Mouse (Mus musculus) olfactory bulb, adult 2 months (tissue): ENCODE measurements around the gene Cdip1.

Experiments used
- CTCF ChIP-seq: fragments of 200-500 bp; IDR thresholded peaks from 2 replicates; pipeline ENCODE4 v1.5.1; 2012; ENCODE audit warnings: low read depth, mild to moderate bottlenecking, low read length, moderate library complexity; ENCODE audit not compliant: insufficient read depth
- POLR2A ChIP-seq: fragments of 200-500 bp; IDR thresholded peaks from 2 replicates; pipeline ENCODE4 v1.6.1; 2012; ENCODE audit warnings: mild to moderate bottlenecking, low read depth, low read length, moderate library complexity; ENCODE audit not compliant: insufficient read depth

DNA sequence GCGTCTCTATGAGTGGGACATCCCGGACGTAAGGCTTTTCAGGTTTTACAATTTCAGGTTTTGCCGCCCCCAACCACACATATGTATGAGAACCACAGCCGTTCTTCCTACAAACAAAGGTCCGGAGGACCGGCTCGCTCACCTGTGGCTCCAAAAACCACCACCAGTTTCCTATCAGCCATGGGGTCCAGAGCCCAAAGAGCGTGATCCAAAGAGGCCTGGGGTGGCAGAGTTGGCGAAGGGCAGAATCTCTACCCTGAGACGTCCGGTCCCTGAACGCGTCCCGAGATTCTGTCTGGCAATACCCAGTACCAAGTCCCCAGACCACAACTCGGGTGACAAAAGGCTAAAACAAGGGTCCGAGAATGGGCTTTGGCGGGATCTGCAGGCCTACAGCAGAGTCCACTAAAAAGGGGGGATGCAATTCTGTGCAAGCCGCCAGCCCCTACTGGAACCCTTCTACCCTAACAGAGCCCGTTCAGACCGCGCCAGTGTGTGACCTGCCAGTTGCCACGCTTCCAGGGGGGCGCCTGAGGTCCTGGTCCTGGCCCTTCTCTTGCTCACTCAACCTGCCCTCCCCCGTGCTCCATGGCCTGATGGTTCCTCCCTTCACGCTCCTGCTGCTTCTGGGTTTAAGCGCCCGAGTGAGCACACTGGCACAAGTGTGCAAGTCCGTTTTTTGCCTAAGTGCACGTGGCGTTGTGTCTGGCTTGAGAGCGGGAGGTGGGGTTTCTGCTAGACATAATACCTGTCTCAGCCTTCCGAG is 71.2 kb downstream of the Cdip1 start, which contains the start of gene Nmral1:
- TF ChIP-seq CTCF: no peak
- TF ChIP-seq POLR2A: no peak
